In genomic region chr6:48511861-48512260, GRCm38 (mm10) we compare ENCODE assay signal across 12 mouse cellular contexts.
"Had no signal": no experiment of that assay in that cellular context is flagged by ENCODE, and none has a peak within 500 bp of the region (broad histone marks: within the 10 kb centered on the region; RNA-seq: fewer than 3 reads in every experiment).

No protein-coding gene starts in this region.

- DNase-seq: gastrocnemius, postnatal 14 days; gastrocnemius, postnatal 36 days; heart, adult 11 months; heart, adult 2 months; heart, postnatal 10 days; heart, postnatal 4 days; kidney, adult 18-20 months; kidney, adult 8-10 months; kidney, postnatal 10 days; kidney, postnatal 4 days; left cerebral cortex, postnatal 4 days; lung, adult 18-20 months had no signal
